Mouse (Mus musculus) left cerebral cortex, postnatal 14 days (tissue): ENCODE results near the gene Ccl21b. TPM values are rescaled to one million over a fixed set of nuclear protein-coding genes. Genes with fewer than 3 reads are reported as not detected.
"Not testable (repeated sequence)": the region's sequence is repeated elsewhere in the genome, so short reads cannot be mapped to it uniquely, and the experiment has no call there.

Source experiments
- DNase-seq, 2 experiments: peaks; one replicate each; pipeline ENCODE4 v3.0.0; 2021 to 2022; ENCODE audit warnings: low spot score in 2 of 2, mixed read lengths in 1 of 2
- intact Hi-C: fragments of 180-260 bp; cut with DNase I; formaldehyde crosslinking; loops from one replicate; pipeline ENCODE4 v1.15.1; 2025
- long read RNA-seq, 2 experiments: library from polyadenylated mRNA; stranded (forward); transcript quantifications; one replicate each; pipeline ENCODE4 v2.0.0; 2021
- total RNA-seq, 2 experiments: library from RNA; stranded (reverse); gene quantifications; 2 replicates each; pipeline ENCODE4 v1.2.3; 2021

Gene Ccl21b
- total RNA-seq = not detected
- long read RNA-seq, experiment 1, partial matches to known transcripts = 0 of 36 reads
- long read RNA-seq, experiment 1, other reads (novel, unspliced or antisense) = 36 of 36 reads
- long read RNA-seq, experiment 2, partial matches to known transcripts = 2 of 22 reads
- long read RNA-seq, experiment 2, other reads (novel, unspliced or antisense) = 20 of 22 reads

DNA sequence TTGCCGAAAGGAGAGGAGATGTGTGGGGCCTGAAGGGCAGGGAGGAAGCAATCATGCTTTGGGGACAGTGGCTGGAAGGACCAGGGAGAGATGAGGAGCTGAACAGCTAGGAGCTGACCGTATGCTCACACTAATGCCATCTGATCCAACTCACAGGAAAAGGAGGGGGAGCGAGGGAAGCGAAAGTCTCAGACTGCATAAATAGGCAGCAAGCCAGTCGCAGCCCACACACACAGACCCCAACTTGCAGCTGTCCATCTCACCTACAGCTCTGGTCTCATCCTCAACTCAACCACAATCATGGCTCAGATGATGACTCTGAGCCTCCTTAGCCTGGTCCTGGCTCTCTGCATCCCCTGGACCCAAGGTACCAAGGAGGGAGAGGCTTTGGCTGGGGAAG lies at the start of gene Ccl21b:
TSS of gene Ccl21b (plus strand) at position 301 of the 400 bp plus-strand sequence.
- DNase-seq, intact Hi-C loops: not testable (repeated sequence)

DNA sequence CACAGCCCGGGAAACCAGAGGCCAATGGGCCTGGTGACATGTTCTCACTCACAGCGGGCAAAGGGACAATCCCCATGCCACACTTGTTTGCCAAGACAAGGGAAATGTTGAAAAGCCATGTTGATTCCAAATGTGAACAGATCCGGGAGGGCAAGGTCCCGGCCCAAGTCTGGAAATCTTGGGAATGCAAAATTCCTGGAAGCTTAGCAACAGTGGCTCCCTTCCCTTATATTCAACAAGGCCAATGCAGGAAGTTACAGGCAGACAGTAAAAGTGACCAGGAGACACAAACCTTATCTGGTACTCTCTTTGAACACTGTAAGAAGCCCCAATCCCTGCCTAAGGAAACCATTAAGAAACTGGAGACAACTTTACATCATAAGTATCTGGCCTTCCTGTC lies 15.2 kb upstream of the Ccl21b start, which contains the start of gene Gm10600:
TSS of gene Gm10600 (plus strand) at position 301 of the 400 bp plus-strand sequence.
- DNase-seq, intact Hi-C loops: not testable (repeated sequence)

DNA sequence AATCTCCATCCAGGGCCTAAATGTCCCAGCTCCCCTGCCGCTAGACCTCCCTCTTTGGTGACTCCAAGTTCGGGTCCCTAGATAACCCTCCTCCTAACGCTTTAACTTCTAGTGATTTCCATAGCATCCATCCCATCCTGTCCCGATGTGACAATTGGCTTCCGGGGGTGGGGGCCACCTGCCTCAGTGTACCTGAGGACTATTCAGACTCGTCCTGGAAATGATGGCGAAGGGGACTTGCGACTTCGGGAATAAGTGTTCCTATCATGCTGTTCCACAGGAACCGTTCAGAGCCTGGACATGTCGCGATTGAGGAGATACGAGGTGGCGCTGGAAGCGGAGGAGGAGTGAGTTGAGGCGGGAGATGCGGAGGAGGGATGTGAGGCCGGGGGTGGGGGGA lies 38.4 kb downstream of the Ccl21b start, which contains the start of gene Gm21953:
TSS of gene Gm21953 (plus strand) at position 301 of the 400 bp plus-strand sequence.
- DNase-seq, intact Hi-C loops: not testable (repeated sequence)

Other genes with a start within 250 kb of the Ccl21b start
- gene Gm21093, start 221.0 kb upstream of the Ccl21b start, total RNA-seq = 1 to 10 TPM; 6.0 to 8.5 TPM
- gene Gm3893, start 164.6 kb upstream of the Ccl21b start, total RNA-seq = not detected
- gene Gm13304, start 140.9 kb upstream of the Ccl21b start, total RNA-seq = 10 to 100 TPM; 23.3 to 29.3 TPM
- gene Gm13306, start 102.3 kb upstream of the Ccl21b start, total RNA-seq = 10 to 100 TPM; 30.9 to 68.6 TPM
- 1 to 10 TPM; 1.0 to 1.4 TPM for gene Gm13305, start 87.2 kb upstream of the Ccl21b start, total RNA-seq
- gene Gm10600, start 15.1 kb upstream of the Ccl21b start, total RNA-seq = 10 to 100 TPM in 1 of 2 experiments, 1 to 10 TPM in 1; 7.9 to 15.5 TPM
- not detected for gene Gm21953, start 38.5 kb downstream of the Ccl21b start, total RNA-seq
- gene Fam205a3, start 62.6 kb downstream of the Ccl21b start, total RNA-seq = not detected
- not detected for gene Gm21586, start 183.6 kb downstream of the Ccl21b start, total RNA-seq
- 1 to 10 TPM; 6.0 to 6.9 TPM for gene Gm2163, start 211.0 kb downstream of the Ccl21b start, total RNA-seq